Mouse (Mus musculus) liver, embryonic 14.5 days (tissue): ENCODE data around the gene A630089N07Rik.

ENCODE experiments used
- CTCF ChIP-seq: IDR thresholded peaks from 2 replicates; pipeline ENCODE4 v1.5.1; 2016; ENCODE audit warnings: antibody characterized with exemption, low read depth, control low read depth
- EP300 ChIP-seq: IDR thresholded peaks from 2 replicates; pipeline ENCODE4 v1.6.1; 2016; ENCODE audit warnings: antibody characterized with exemption, low read depth

DNA sequence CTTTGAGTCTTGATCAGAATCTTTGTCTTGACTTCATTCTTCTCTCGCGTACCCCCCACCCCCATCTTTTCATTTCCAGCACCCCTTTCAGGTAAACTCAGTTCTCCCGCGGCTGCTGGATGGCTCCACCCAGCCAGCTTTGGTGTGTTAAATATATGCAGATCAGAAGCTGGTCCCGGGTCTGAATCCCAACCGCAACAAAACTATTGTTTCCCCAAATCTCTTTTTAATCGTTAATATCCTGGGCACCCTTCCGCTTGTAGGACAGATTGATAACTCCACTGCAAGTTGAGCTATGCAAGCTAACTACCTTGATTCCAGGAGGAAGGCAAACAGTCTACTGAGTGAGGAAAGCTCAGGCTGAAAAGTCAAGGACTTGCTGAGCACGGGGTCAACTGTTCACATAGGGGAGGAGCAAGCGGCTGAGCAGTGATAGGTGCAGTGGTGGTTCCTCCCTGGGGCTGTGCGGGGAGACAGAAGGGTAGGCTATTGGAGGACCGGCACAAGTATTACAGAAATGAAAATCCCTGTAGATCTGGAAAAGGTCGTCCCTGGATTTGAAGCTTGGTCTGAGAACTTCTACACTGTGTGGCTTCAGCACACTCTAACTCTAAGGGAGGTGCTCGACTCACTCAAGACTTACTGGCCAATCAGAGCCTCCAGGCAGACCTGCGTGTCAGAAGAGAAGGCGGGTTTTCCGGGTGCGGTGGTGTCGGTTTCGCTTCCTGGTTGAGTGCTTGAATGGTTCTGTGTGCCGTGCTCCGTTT is 85.5 kb downstream of the A630089N07Rik start, which contains the start of gene B230307C23Rik:
- TF ChIP-seq CTCF = no peak
- TF ChIP-seq EP300 = no peak
